Mouse (Mus musculus): ENCODE measurements at regions not wholly inside any gene's neighbourhood (a gene's known extent, or its start where the extent isn't known, plus 50 kb on each side); places are given as distances from the start of the nearest gene placed in this dataset.

DNA sequence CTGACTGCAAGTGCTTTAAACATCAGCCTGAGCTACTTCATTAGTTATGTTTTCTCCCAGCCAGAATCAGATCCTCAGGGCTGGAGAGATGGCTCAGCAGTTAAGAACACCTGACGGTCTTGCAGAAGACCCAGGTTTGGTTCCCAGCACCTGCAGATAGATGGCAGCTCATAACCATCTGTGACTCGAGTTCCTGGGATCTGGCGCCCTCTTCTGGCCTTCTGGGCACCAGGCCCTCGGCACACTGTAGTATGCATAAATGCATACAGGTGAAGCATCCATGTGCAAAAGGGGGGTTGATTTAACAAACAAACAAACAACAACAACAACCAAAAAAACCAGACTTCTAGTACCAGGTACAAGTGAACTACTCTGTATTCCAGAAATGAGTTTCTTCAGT, 297.7 kb upstream of the Tgfbr2 start:
- 73% methylated on average over 4 of the region's 4 CpGs for WGBS
- no peaks in the 10 kb centered on the region for H3K4me1 ChIP-seq (ENCODE audit: control insufficient read depth, insufficient read depth, low read length)
- ATAC-seq (ENCODE audit: insufficient number of reproducible peaks, insufficient read depth, low FRiP score, low read depth) = no peak
- H3K27me3 ChIP-seq (ENCODE audit: control insufficient read depth, insufficient read depth, low read length) = no peaks in the 10 kb centered on the region
- no peak overlapping the region for H3K4me3 ChIP-seq (ENCODE audit: low read depth, low read length)
- no peaks in the 10 kb centered on the region for H3K9me3 ChIP-seq (ENCODE audit: control insufficient read depth, low read depth, low read length)
- H3K4me2 ChIP-seq (replicated peaks; ENCODE audit: low read depth, low read length) = no peak overlapping the region
- no peaks in the 10 kb centered on the region for H3K36me3 ChIP-seq (ENCODE audit: control insufficient read depth, insufficient read depth, low read length)
- no peak overlapping the region for H3K27ac ChIP-seq (ENCODE audit: low read length)
- H3K9ac ChIP-seq (replicated peaks; ENCODE audit: low read depth, low read length) = no peak overlapping the region

DNA sequence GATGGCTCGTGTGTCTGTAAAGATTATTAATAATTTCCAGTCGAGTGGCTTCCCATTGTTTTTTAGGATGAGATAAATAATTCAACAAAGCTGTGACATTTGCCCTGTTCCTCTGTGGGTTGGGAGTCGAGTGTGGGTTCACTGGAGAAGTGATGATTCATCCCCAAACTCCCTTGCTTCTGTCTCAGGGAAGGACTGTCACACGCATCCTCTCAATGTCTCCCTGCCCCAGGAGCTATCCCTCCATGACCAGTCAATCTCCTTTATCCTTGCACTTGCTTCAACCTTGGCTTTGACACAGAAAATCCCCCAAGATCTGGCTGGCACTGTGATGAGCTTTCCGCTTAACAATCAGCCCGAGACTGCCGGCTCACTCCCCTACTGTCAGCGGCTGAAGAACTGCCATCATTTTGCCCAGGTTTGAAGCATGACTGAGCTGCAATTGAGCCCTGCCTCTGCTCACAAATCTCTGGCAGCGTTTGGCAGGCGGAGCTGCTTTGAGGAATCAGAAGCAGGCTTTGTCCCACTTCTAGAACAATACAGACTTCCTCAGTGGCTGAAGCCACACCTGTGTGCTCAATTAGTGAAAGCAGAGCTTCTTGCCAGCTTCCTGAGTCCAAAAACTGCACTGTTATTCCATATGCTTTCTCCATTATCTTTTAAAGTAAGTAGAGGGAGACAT, 293.6 kb upstream of the Tgfbr2 start:
- no peak overlapping the region for H3K4me2 ChIP-seq (replicated peaks; ENCODE audit: low read depth, low read length)
- H3K9ac ChIP-seq (replicated peaks; ENCODE audit: low read depth, low read length) = no peak overlapping the region
- ATAC-seq (ENCODE audit: insufficient number of reproducible peaks, insufficient read depth, low FRiP score, low read depth) = no peak
- no peaks in the 10 kb centered on the region for H3K9me3 ChIP-seq (ENCODE audit: control insufficient read depth, low read depth, low read length)
- H3K4me3 ChIP-seq (ENCODE audit: low read depth, low read length) = no peak overlapping the region
- H3K4me1 ChIP-seq (ENCODE audit: control insufficient read depth, insufficient read depth, low read length) = no peaks in the 10 kb centered on the region
- no peaks in the 10 kb centered on the region for H3K36me3 ChIP-seq (ENCODE audit: control insufficient read depth, insufficient read depth, low read length)
- no peak overlapping the region for H3K27ac ChIP-seq (ENCODE audit: low read length)
- WGBS = 53% methylated on average over 10 of the region's 10 CpGs
- no peaks in the 10 kb centered on the region for H3K27me3 ChIP-seq (ENCODE audit: control insufficient read depth, insufficient read depth, low read length)

DNA sequence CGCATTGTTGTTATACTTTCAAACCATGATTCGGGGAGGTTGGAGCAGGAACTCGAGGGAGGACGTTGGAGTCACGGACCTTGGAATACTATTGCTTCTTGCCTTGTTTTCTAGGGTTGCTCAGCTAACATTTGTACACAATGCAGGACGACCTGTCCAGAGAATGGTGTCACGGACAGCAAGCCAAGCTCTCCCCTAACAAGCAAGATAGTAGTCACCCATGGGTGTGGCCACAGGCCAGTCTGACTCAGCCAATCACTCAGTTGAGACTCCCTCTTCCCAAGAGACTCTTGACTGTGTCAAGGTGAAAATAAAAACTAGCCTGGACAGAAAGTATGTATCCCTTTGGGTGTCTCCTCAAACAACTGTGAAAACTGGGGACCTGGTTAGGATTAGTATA, 291.2 kb upstream of the Tgfbr2 start:
- Histone ChIP-seq H3K9me3 (ENCODE audit: control insufficient read depth, low read depth, low read length) (no peaks in the 10 kb centered on the region), H3K4me2 (replicated peaks; ENCODE audit: low read depth, low read length) (no peak overlapping the region), H3K9ac (replicated peaks; ENCODE audit: low read depth, low read length) (no peak overlapping the region), H3K27ac (ENCODE audit: low read length) (no peak overlapping the region), H3K4me1 (ENCODE audit: control insufficient read depth, insufficient read depth, low read length) (no peaks in the 10 kb centered on the region), H3K36me3 (ENCODE audit: control insufficient read depth, insufficient read depth, low read length) (no peaks in the 10 kb centered on the region), H3K27me3 (ENCODE audit: control insufficient read depth, insufficient read depth, low read length) (no peaks in the 10 kb centered on the region), H3K4me3 (ENCODE audit: low read depth, low read length) (no peak overlapping the region)
- no peak for ATAC-seq (ENCODE audit: insufficient number of reproducible peaks, insufficient read depth, low FRiP score, low read depth)
- 87% methylated on average over 7 of the region's 7 CpGs for WGBS

DNA sequence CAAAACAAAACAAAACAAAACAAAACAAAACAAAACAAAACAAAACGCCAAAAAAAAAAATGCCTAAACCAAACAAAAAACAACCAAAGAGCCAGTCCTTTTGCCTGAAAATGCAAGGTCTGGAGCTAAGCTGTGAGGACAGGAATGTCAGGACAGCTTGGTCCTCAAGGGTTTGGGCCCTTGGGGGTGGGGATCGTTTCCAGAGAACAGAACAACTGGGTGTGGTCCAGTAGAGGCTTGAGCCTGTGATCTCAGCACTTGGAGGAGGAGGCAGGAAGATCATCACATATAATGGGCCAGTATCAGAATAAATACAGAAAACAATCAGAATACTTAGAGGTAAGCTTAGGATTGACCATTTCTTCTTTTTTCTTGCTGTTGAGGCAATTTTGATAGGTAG, 289.5 kb upstream of the Tgfbr2 start:
- no peak for ATAC-seq (ENCODE audit: insufficient number of reproducible peaks, insufficient read depth, low FRiP score, low read depth)
- Histone ChIP-seq H3K27me3 (ENCODE audit: control insufficient read depth, insufficient read depth, low read length) (no peaks in the 10 kb centered on the region), H3K9me3 (ENCODE audit: control insufficient read depth, low read depth, low read length) (no peaks in the 10 kb centered on the region), H3K27ac (ENCODE audit: low read length) (no peak overlapping the region), H3K4me3 (ENCODE audit: low read depth, low read length) (no peak overlapping the region), H3K4me1 (ENCODE audit: control insufficient read depth, insufficient read depth, low read length) (no peaks in the 10 kb centered on the region), H3K4me2 (replicated peaks; ENCODE audit: low read depth, low read length) (no peak overlapping the region), H3K36me3 (ENCODE audit: control insufficient read depth, insufficient read depth, low read length) (no peaks in the 10 kb centered on the region), H3K9ac (replicated peaks; ENCODE audit: low read depth, low read length) (no peak overlapping the region)
- WGBS = 65% methylated on average over 2 of the region's 2 CpGs

DNA sequence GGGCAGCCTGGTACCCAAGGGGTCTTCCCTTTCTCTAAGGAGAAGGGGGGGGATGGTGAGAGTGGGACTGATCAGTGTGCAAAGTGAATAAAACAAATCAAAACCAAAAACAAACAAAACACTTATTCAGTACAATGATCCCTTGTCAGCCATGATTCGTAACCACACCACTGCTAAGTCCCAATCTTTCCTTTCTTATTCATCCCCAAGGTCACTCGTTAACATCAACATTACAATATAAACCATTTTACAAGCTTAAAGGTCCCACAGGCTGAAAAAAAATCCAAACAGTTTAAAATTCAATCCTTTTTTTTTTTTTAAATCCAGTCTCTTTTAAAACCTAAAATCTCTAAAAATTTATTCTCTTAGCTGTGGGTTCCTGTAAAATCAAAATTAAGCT, 287.1 kb upstream of the Tgfbr2 start:
- Histone ChIP-seq H3K9ac (replicated peaks; ENCODE audit: low read depth, low read length) (no peak overlapping the region), H3K36me3 (ENCODE audit: control insufficient read depth, insufficient read depth, low read length) (no peaks in the 10 kb centered on the region), H3K4me2 (replicated peaks; ENCODE audit: low read depth, low read length) (no peak overlapping the region), H3K27me3 (ENCODE audit: control insufficient read depth, insufficient read depth, low read length) (no peaks in the 10 kb centered on the region), H3K9me3 (ENCODE audit: control insufficient read depth, low read depth, low read length) (no peaks in the 10 kb centered on the region), H3K4me1 (ENCODE audit: control insufficient read depth, insufficient read depth, low read length) (no peaks in the 10 kb centered on the region), H3K4me3 (ENCODE audit: low read depth, low read length) (no peak overlapping the region), H3K27ac (ENCODE audit: low read length) (no peak overlapping the region)
- WGBS = 76% methylated on average over 2 of the region's 2 CpGs
- ATAC-seq (ENCODE audit: insufficient number of reproducible peaks, insufficient read depth, low FRiP score, low read depth) = no peak

DNA sequence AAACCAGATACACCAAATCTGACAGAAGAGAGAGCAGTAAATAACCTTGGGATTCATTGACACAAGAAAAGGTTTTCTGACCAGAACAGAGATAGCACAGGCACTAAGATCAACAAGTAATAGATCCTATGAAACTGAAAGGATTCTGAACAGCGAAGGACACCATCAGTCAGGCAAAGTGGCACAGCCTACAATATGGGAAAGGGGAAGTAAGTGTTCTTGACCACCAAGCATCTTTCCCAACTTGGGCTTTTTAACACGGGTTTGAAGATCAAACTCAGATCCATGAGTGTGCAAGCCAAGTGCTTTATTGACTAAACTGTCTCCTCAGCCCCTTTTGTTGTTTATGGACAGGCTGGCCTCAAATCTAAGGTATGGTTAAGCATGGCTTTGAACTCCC, 284.9 kb upstream of the Tgfbr2 start:
- Histone ChIP-seq H3K4me3 (ENCODE audit: low read depth, low read length) (no peak overlapping the region), H3K27ac (ENCODE audit: low read length) (no peak overlapping the region), H3K27me3 (ENCODE audit: control insufficient read depth, insufficient read depth, low read length) (no peaks in the 10 kb centered on the region)

DNA sequence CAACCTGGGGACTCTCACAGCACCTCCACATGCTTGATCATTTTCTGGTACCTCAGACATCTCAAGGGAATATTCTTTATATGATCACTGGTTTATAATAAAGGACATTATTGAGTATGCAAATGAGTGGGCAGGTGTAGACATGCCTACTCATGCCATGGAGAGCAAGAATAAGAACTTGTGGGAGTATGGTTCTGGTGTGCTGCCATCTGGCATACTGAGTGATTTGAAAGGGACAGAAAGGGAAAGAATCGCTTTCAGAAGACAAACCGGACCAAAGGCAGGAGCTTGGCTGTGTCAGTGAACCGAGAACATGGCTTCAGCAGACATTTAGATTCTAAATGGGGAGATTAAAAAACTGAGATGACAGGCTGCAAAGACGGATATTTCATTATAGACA, 276.9 kb upstream of the Tgfbr2 start:
- ATAC-seq (ENCODE audit: insufficient number of reproducible peaks, insufficient read depth, low FRiP score, low read depth) = no peak

More for the DNA sequence above, 284.9 kb upstream of the Tgfbr2 start:
- ATAC-seq (ENCODE audit: insufficient number of reproducible peaks, insufficient read depth, low FRiP score, low read depth) = no peak
- H3K36me3 ChIP-seq (ENCODE audit: control insufficient read depth, insufficient read depth, low read length) = no peaks in the 10 kb centered on the region
- no peak overlapping the region for H3K4me2 ChIP-seq (replicated peaks; ENCODE audit: low read depth, low read length)
- no peaks in the 10 kb centered on the region for H3K9me3 ChIP-seq (ENCODE audit: control insufficient read depth, low read depth, low read length)
- no peaks in the 10 kb centered on the region for H3K4me1 ChIP-seq (ENCODE audit: control insufficient read depth, insufficient read depth, low read length)
- WGBS = 81% methylated on average over 2 of the region's 2 CpGs
- no peak overlapping the region for H3K9ac ChIP-seq (replicated peaks; ENCODE audit: low read depth, low read length)

DNA sequence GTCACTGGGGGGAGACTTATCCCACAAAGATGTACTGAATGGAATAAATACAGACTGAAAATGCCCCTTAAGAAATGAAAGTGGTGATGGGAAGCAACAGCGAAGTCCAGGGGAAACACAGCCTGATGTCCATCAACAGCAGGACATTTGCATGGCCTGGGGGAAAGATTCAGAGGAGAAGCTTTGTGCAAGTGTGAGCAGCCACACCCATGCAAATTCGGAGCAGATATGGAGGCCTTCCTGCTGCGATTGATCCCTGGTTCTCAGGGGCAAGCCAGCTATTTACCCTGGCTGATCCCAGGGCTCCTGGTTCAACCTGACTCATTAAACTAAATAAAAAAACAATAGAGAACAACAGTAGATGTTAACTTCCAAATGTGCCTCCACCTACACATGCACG, 275.7 kb upstream of the Tgfbr2 start:
- no peaks in the 10 kb centered on the region for H3K27me3 ChIP-seq (ENCODE audit: control insufficient read depth, insufficient read depth, low read length)
- H3K27ac ChIP-seq (ENCODE audit: low read length) = no peak overlapping the region
- H3K9me3 ChIP-seq (ENCODE audit: control insufficient read depth, low read depth, low read length) = no peaks in the 10 kb centered on the region
- H3K9ac ChIP-seq (replicated peaks; ENCODE audit: low read depth, low read length) = no peak overlapping the region
- no peaks in the 10 kb centered on the region for H3K36me3 ChIP-seq (ENCODE audit: control insufficient read depth, insufficient read depth, low read length)
- no peak for ATAC-seq (ENCODE audit: insufficient number of reproducible peaks, insufficient read depth, low FRiP score, low read depth)
- 73% methylated on average over 4 of the region's 4 CpGs for whole genome bisulfite sequencing
- H3K4me1 ChIP-seq (ENCODE audit: control insufficient read depth, insufficient read depth, low read length) = no peaks in the 10 kb centered on the region
- H3K4me3 ChIP-seq (ENCODE audit: low read depth, low read length) = no peak overlapping the region
- H3K4me2 ChIP-seq (replicated peaks; ENCODE audit: low read depth, low read length) = no peak overlapping the region

More for the DNA sequence above, 276.9 kb upstream of the Tgfbr2 start:
- no peak overlapping the region for H3K27ac ChIP-seq (ENCODE audit: low read length)
- WGBS = 81% methylated on average over 4 of the region's 4 CpGs
- H3K36me3 ChIP-seq (ENCODE audit: control insufficient read depth, insufficient read depth, low read length) = no peaks in the 10 kb centered on the region
- H3K9ac ChIP-seq (replicated peaks; ENCODE audit: low read depth, low read length) = no peak overlapping the region
- H3K9me3 ChIP-seq (ENCODE audit: control insufficient read depth, low read depth, low read length) = no peaks in the 10 kb centered on the region
- H3K4me3 ChIP-seq (ENCODE audit: low read depth, low read length) = no peak overlapping the region
- H3K27me3 ChIP-seq (ENCODE audit: control insufficient read depth, insufficient read depth, low read length) = no peaks in the 10 kb centered on the region
- H3K4me1 ChIP-seq (ENCODE audit: control insufficient read depth, insufficient read depth, low read length) = no peaks in the 10 kb centered on the region
- no peak overlapping the region for H3K4me2 ChIP-seq (replicated peaks; ENCODE audit: low read depth, low read length)

DNA sequence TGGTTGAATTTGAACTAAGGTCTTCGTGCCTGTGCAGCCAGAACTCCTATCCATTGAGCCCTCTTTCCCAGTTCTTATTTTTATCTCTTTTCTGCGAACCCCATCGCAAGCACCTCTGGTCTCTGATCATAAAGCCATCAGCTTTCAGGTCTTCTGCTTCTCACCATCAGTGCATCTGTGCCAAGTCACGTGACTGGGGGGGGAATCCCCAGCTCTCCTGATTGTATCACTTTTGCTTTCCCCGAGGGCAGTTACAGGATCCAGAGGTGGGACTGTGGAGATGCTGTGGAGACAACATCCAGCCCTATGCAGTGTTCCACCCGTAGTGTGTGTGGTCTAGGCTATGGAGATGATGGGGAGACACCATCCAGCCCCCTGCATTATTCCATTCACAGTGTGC, 272.6 kb upstream of the Tgfbr2 start:
- H3K4me3 ChIP-seq (ENCODE audit: low read depth, low read length) = no peak overlapping the region

More for the DNA sequence above, 272.6 kb upstream of the Tgfbr2 start:
- Histone ChIP-seq H3K4me1 (ENCODE audit: control insufficient read depth, insufficient read depth, low read length) (no peaks in the 10 kb centered on the region), H3K9me3 (ENCODE audit: control insufficient read depth, low read depth, low read length) (no peaks in the 10 kb centered on the region), H3K36me3 (ENCODE audit: control insufficient read depth, insufficient read depth, low read length) (no peaks in the 10 kb centered on the region), H3K4me2 (replicated peaks; ENCODE audit: low read depth, low read length) (no peak overlapping the region), H3K9ac (replicated peaks; ENCODE audit: low read depth, low read length) (no peak overlapping the region), H3K27ac (ENCODE audit: low read length) (no peak overlapping the region), H3K27me3 (ENCODE audit: control insufficient read depth, insufficient read depth, low read length) (no peaks in the 10 kb centered on the region)
- no peak for ATAC-seq (ENCODE audit: insufficient number of reproducible peaks, insufficient read depth, low FRiP score, low read depth)
- 89% methylated on average over 6 of the region's 6 CpGs for WGBS
